Mouse (Mus musculus) Muller cell, postnatal 12 days (primary cell): Measurements from ENCODE around the gene Abcc4.

Experiments
- DNase-seq: peaks from one replicate; pipeline ENCODE4 v3.0.0-alpha.2; 2015; ENCODE audit errors: inconsistent ontology term

The Abcc4 gene

DNA sequence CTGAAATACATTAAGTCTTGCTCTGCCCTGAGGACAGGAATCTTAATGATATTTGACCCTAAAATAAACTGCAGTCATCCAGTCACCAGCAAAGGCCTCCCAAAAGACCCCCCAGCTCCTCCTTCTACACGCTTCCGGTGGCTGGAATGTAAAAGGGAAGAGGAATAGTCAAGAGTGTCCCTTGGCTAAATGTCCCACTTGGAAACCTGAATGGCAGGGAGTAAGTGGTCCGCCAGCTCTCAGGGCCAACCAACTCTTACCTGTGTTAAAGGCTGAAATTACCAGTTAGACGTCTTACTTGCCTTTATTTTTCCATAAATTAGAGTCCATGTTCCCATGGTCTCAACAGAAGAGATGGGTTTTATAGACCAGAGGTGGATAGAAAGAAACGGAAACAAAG lies 6.9 kb upstream of the Abcc4 start:
- DNase-seq: no peak

- DNase-seq: no peak
These were observed 4.9 kb upstream of the Abcc4 start for GRCm38 (mm10) chr14:118710945-118711344.

DNA sequence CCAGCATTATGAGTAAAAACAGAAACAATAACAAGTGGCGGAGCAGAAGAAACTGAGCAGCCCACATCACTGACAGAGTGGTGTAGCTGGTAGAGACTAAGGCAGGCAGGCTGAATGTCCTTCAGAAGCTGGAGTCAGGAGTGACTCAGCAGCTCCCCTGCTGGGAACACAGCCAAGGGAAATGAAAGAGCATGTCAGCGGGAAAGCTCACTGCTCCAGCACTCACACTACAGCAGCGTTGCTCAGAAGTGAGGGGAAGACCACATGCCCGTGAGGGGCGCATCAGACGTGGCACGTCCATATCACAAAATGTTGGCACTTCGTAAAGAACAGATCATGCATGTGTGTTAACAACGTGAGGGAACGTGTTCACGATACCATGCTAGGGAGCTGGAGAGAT lies 3.7 kb upstream of the Abcc4 start:
- peak; percentile 87 for DNase-seq

DNA sequence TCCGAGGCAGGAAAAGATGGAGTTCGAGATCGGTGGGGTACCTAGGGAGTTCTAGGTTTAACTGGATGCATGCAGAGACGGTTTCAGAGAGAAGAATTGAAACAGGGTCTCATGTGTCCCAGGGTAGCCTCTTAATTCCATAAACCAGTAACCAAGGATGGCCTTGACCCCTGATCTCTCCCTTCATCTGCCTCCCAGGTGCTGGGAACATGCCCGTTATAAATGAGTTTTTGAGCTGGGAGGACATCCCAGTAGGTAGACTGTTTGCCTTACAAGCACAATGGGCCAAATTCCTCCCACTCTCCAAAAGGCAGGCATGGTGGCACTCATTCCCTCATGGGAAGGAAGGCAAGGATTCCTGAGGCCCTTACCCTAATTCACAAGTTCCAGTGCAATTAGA lies 2.1 kb upstream of the Abcc4 start:
- DNase-seq: no peak

DNA sequence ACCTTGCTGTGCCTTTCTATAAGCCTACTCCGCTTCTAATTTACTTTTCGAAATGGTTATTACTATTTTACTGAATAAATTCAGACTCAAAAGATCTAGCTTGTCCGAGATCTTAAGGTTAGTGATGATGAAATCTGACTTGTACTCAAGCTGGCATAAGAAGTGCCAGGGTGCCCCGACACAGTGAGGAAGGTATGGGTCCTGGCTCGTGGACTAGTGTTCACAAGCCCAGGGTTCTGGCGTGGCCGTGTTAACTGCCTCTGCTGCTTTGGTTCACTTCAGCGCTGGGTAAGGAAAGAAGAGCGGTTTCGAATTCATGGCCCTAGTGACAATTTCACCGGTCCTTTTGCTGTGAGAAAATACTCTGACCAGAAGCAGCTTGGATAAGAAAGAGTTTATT lies 943 bp upstream of the Abcc4 start:
- DNase-seq: no peak

DNA sequence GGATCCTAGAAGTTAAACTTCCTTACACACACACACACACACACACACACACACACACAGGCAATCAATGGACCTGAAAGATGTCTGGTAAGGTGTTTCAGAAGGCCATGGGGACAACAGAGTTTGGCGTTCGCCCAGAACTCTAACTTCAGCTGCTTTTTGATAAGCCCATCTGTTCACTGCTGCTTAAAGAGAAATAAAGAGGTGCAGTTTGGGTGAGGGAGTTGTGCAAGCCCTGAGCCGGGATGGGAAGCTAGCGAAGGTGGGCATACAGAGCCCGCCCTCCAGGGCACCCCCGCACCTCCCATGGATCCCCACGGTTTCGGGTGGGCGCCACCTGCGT lies 583 bp downstream of the Abcc4 start:
- no peak for DNase-seq

DNA sequence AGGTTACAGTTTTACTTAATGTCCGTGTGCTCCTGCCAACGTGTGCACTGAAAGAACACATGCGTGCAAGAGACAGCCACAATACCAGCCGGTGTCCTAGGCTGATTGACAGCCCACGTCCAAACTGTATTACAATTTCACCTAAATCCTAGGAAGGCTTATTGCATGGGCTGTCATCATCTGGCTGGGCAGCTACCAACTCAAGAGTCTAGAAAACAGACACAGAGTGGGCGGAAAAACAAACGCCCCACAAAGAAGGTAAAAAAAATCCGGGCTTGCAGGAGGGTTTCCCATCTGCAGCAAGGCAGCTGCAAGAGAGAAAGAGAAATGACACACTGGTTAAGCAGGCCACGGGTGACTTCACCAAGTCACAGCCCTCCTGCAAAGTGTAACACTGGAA lies 2.7 kb downstream of the Abcc4 start:
- DNase-seq: no peak

- no peak for DNase-seq
These were observed 3.9 kb downstream of the Abcc4 start for GRCm38 (mm10) chr14:118701991-118702608.

- no peak for DNase-seq
These were observed 5.4 kb downstream of the Abcc4 start for GRCm38 (mm10) chr14:118700576-118700975.

DNA sequence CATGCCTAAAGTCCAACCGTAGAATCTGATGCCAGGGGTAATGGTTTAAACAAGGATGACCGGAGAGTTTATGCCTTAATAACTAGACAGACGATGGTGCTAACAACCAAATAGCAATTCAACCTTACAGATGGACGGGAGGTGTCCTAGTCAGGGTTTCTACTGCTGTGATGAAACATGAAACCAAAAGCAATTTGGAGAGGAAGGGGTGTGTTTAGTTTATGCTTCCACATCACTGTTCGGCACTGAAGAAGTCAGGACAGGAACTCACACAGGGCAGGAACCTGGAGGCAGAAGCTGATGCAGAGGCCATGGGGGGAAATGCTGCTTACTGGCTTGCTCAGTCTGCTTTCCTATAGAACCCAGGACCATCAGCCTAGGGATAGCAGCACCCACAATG lies 6.1 kb downstream of the Abcc4 start:
- DNase-seq: no peak

DNA sequence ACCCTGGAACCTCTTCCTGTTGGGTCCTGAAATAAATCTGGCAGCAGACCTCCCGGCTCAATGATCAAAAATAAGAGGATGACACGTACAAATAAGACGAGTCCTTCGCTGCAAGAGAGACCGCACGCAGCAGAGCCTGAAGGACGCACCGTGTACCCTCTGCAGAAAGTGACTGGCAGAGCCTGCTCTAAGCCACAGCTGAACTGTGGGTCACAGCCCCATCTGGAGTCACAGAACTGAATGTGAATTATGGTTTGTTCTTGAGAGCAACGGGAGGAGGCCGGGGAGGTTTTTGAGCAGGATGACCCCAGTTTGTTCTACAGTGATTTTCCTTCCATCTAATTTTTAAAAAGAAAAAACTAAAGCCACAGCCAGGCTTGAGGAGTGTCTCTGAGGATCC lies 6.5 kb downstream of the Abcc4 start:
- DNase-seq: no peak

DNA sequence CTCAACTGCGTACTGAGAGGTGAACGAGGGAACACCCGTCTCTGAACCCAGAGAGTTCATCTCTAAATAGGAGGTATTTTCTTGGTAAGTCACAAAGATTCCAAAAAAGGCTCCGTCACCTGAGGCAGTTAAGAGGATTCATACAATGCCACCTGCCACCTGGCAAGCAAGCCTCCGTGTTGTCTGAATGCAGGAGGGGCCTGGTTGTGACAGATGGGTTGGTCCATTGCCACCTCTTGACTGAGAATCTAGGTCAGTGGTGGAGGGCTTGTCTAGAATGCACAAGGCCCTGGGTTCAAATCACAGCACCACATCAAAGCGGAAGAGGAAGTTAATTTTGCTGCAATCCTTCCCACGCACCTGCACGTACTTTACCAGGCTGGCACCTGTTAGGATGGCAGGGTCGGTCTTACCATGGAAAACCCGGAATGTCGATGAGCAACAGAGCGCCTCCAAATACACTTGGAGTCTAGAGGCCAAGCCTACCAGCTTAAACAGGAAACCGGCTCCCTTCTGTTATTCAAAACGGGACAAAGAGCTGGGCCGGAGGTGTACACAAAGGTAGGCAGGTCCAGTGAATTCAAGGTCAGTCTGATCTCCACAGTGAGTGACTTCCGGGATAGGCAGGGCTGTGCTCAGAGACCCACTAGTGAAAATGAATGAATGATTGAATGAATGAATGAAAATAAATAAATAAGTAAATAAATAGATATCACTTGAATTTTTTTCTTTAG lies 9.3 kb downstream of the Abcc4 start:
- DNase-seq: no peak

DNA sequence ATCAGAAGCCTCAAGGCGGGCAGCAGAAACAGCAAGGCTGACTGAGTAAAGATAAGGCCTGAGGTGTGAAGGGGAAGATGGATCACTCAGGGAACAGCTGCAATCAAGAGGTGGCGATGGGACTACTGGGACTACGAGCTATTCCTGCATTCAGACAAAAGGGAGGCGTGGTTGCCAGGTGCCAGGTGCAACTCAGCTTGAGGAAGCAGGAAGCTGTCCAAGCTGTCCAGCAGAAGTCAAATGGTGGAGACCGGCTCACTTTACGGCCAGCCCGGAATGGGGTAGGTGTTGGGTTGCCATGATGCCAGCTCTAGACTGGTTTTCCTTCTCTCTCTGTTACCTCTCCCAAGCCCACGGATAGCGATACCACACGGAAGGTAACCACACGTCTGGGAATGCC lies 10.2 kb downstream of the Abcc4 start:
- DNase-seq: no peak

DNA sequence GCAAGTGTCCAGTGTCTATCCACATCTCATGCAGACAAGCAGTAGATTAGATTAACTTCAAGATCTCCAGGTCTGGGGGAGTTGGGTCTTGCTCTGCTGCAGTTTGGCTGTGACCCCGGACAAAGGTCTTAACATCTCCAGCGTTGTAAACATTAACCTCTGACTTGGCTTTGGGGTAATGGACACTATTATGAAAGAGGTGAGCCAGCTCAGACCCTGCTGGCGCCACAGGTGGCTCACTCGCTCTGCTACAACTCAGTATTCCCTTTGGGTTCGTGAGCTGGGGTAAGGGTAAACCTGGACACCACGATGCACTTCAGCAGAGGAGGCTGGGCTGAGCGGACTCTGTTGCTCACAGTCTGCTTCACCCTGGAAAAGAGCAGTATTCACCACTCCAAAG lies 11.7 kb downstream of the Abcc4 start:
- no peak for DNase-seq

DNA sequence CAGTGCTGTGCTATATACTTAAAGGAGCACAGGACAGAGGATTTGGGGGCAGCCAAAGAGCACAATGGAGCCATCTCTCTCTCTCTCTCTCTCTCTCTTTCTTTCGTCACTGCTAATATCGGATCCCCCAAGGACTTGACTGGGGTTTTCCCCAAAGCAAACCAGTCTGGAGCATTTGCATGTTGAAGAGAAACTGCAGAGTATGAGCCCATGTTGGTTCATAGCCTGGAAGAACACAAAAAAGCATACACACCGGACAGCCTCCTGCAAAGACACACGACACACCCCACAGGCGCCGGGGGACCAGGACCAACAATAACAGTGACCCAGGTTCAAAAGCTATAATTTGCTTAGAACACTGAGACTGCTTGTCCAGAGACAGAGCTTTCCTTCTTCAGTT lies 14.1 kb downstream of the Abcc4 start:
- no peak for DNase-seq

DNA sequence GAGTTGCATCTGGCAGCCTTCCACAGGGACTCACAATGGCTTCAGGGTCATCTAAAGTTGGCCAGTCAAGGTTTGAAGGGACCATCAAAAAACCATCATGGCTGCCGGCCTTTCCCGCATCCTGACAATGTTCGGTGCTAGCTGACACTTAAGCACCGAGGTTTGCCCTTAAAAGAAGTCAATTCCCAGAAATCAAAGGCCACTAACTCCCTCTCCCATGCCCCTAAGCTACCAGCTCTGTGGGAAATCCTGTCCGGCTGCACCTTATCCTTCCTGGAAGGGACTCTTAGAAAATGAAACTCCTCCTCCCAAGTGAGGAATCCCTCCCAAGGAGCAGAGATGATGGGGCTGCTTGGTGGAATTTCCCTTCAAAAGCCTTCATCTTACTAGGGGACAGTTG lies 14.6 kb downstream of the Abcc4 start:
- no peak for DNase-seq

GRCm38 (mm10) chr14:118690921-118691320 lies 15.1 kb downstream of the Abcc4 start:
- no peak for DNase-seq

GRCm38 (mm10) chr14:118690336-118690735 lies 15.7 kb downstream of the Abcc4 start:
- DNase-seq: no peak

DNA sequence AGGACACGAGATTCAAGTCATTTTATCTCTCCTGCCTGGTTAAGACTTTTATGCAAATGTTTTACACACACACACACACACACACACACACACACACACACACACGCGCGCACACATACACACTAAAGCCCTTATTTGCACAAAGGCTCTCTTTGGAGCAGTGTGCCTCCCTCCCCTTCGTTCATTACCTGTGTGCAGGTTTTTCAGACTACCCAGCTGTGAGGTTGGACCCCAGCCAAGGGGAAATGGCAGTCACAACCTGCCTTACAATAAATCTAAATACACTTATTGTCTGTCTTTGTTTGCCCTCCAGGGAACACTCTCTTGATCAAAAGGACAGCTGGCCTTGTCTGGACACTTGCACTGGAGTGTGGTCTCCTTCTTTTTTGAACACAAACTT lies 17.4 kb downstream of the Abcc4 start:
- DNase-seq: no peak

DNA sequence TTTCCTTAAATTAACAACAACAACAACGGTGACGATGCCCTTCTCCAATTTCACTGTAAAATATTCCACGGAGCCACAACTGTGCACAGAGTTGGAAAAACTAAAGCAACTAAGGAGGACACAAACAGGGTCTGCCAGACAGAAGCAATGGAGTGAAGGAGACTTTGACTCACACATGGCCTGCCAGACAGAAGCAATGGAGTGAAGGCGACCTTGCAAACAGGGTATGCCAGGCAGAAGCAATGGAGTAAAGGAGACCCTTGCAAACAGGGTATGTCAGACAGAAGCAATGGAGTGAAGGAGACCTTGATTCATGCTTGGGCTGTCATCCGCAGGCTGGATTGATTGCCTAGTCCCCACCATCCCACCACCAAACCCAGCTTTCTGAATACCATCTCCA lies 19.2 kb downstream of the Abcc4 start:
- no peak for DNase-seq

DNA sequence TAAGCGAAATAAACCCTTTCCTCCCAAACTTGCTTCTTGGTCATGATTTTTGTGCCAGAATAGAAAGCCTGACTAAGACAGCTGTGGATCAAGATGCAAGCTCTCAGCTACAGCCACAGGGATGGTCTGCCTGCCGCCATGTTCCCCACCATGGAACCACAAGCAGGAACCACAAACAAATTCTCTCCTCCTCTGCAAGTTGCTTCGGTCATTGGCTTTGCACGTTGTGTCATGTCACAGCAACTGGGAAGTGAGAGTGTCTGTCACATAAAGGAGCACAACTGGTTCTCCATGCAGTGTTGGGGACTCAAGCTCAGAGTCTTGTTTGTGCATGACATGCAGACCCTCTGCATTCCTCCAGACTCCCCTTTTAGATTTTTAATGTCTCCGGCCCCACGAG lies 20.4 kb downstream of the Abcc4 start:
- no peak for DNase-seq

GRCm38 (mm10) chr14:118682339-118683034 lies 23.5 kb downstream of the Abcc4 start:
- DNase-seq: peak; percentile 76

GRCm38 (mm10) chr14:118681087-118681486 lies 24.9 kb downstream of the Abcc4 start:
- DNase-seq: no peak
